Mouse (Mus musculus): Measurements from ENCODE around the gene Ang5.
"Not testable (repeated sequence)": the region's sequence is repeated elsewhere in the genome, so short reads cannot be mapped to it uniquely, and the experiment has no call there.

- not testable (repeated sequence) for TF ChIP-seq MAFK (IDR thresholded peaks at IDR 0.05; ENCODE audit: insufficient read depth, low read depth, low read length); ZC3H11A (IDR thresholded peaks at IDR 0.05; ENCODE audit: borderline replicate concordance, low read depth, low read length)
These were observed 32.0 kb upstream of the Ang5 start, which contains the start of gene Gm8113 for GRCm38 (mm10) chr14:43924688-43925403.
